Mouse (Mus musculus) ES-E14 (cell line): ENCODE results near the gene Slc9a9. TPM values are rescaled to one million over a fixed set of nuclear protein-coding genes. Genes with fewer than 3 reads are reported as not detected.

Source experiments
- DNase-seq: peaks from one replicate; pipeline ENCODE4 v3.0.0-alpha.2; 2013; ENCODE audit warnings: low read depth, low spot score
- H3K27ac ChIP-seq: 2 replicates; pipeline ENCODE4 v1.5.1; 2012; ENCODE audit warnings: low read depth, mild to moderate bottlenecking, low read length, moderate library complexity, mixed read lengths; ENCODE audit not compliant: poor library complexity, insufficient read depth, severe bottlenecking
- H3K36me3 ChIP-seq: 2 replicates; pipeline ENCODE4 v1.6.1; 2012; ENCODE audit warnings: mild to moderate bottlenecking, low read length, moderate library complexity, mixed read lengths; ENCODE audit not compliant: control insufficient read depth, poor library complexity, insufficient read depth, severe bottlenecking
- H3K4me1 ChIP-seq, 2 experiments: fragments of 150-350 bp in 1 of 2; sonication (generic) in 1 of 2; 2 replicates each; pipeline ENCODE4 v1.6.1; 2012; ENCODE audit warnings: low read length in 2 of 2, mild to moderate bottlenecking in 1 of 2, mixed read lengths in 1 of 2; ENCODE audit not compliant: control insufficient read depth in 2 of 2, insufficient read depth in 2 of 2, poor library complexity in 1 of 2
- H3K4me3 ChIP-seq, 2 experiments: fragments of 150-350 bp in 1 of 2; sonication (generic) in 1 of 2; 2 replicates each; pipeline ENCODE4 v1.5.1; 2012; ENCODE audit warnings: low read length in 2 of 2, low read depth in 1 of 2, mild to moderate bottlenecking in 1 of 2, mixed read lengths in 1 of 2; ENCODE audit not compliant: insufficient read depth in 1 of 2, poor library complexity in 1 of 2, severe bottlenecking in 1 of 2
- H3K9ac ChIP-seq: 2 replicates; pipeline ENCODE4 v1.6.1; 2012; ENCODE audit warnings: low read depth, mild to moderate bottlenecking, low read length, mixed read lengths; ENCODE audit not compliant: poor library complexity, insufficient read depth, severe bottlenecking
- H3K9me3 ChIP-seq: fragments of 150-350 bp; sonication (generic); 2 replicates; pipeline ENCODE4 v1.6.1; 2012; ENCODE audit warnings: low read depth, mild to moderate bottlenecking, low read length; ENCODE audit not compliant: control insufficient read depth, insufficient read depth
- CHD2 ChIP-seq: IDR thresholded peaks from 2 replicates; pipeline ENCODE4 v1.6.1; 2014; ENCODE audit warnings: mild to moderate bottlenecking, low read depth, low read length, inconsistent platforms
- HCFC1 ChIP-seq: IDR thresholded peaks from 2 replicates; pipeline ENCODE4 v1.6.1; 2012; ENCODE audit warnings: low read length, inconsistent platforms, borderline replicate concordance; ENCODE audit not compliant: insufficient read depth
- MAFK ChIP-seq: IDR thresholded peaks from 2 replicates; pipeline ENCODE4 v1.6.1; 2014; ENCODE audit warnings: mild to moderate bottlenecking, low read depth, low read length, inconsistent platforms; ENCODE audit not compliant: insufficient read depth
- ZC3H11A ChIP-seq: IDR thresholded peaks from 2 replicates; pipeline ENCODE4 v1.6.1; 2012; ENCODE audit warnings: low read depth, mild to moderate bottlenecking, inconsistent platforms, low read length, borderline replicate concordance
- ZNF384 ChIP-seq: IDR thresholded peaks from 2 replicates; pipeline ENCODE4 v1.6.1; 2012; ENCODE audit warnings: low read depth, low read length, inconsistent platforms
- in situ Hi-C, 2 experiments: fragments of 600-800 bp; cut with MboI; formaldehyde crosslinking; loops; one replicate each; pipeline ENCODE4 v1.15.1; 2025; ENCODE audit warnings: low sequenced_read_pairs in 2 of 2, inconsistent platforms in 1 of 2; ENCODE audit not compliant: unreplicated experiment in 2 of 2
- total RNA-seq: library from RNA; depleted of rRNA; stranded (reverse); fragments of 300-350 nt; gene quantifications from 2 replicates; pipeline ENCODE4 v1.2.3, GENCODE M21; 2012

Slc9a9 gene
- total RNA-seq, 1 experiment = 0.13 TPM

GRCm38 (mm10) chr9:94833836-94834235, 164.1 kb downstream of the Slc9a9 start:
- H3K9ac ChIP-seq = no peak overlapping the region
- TF ChIP-seq ZNF384 = no peak
- no peak for TF ChIP-seq MAFK
- TF ChIP-seq CHD2 = no peak
- no peak for TF ChIP-seq ZC3H11A
- no peak for TF ChIP-seq HCFC1

GRCm38 (mm10) chr9:94837384-94837783, 167.7 kb downstream of the Slc9a9 start:
- Histone ChIP-seq H3K9ac (no peak overlapping the region), H3K4me3 (no peak overlapping the region), H3K36me3 (no peaks in the 10 kb centered on the region), H3K27ac (no peak overlapping the region), H3K4me1 (no peaks in the 10 kb centered on the region), H3K9me3 (no peaks in the 10 kb centered on the region)
- TF ChIP-seq HCFC1 (no peak), ZNF384 (no peak), MAFK (no peak), CHD2 (no peak), ZC3H11A (no peak)
- DNase-seq = no peak
- in situ Hi-C loops = no loop called here

More at GRCm38 (mm10) chr9:94833836-94834235, 164.1 kb downstream of the Slc9a9 start:
- no peaks in the 10 kb centered on the region for H3K4me1 ChIP-seq
- H3K36me3 ChIP-seq = no peaks in the 10 kb centered on the region
- no peak overlapping the region for H3K27ac ChIP-seq
- no peaks in the 10 kb centered on the region for H3K9me3 ChIP-seq
- no peak for DNase-seq
- in situ Hi-C loops = no loop called here
- no peak overlapping the region for H3K4me3 ChIP-seq

GRCm38 (mm10) chr9:94838479-94839031, 168.8 kb downstream of the Slc9a9 start:
- Histone ChIP-seq H3K4me3 (no peak overlapping the region), H3K4me1 (no peaks in the 10 kb centered on the region), H3K27ac (no peak overlapping the region), H3K36me3 (no peaks in the 10 kb centered on the region), H3K9me3 (no peaks in the 10 kb centered on the region), H3K9ac (no peak overlapping the region)
- DNase-seq = no peak
- in situ Hi-C loops = no loop called here
- TF ChIP-seq ZNF384 = no peak
- no peak for TF ChIP-seq MAFK
- no peak for TF ChIP-seq CHD2
- no peak for TF ChIP-seq ZC3H11A
- TF ChIP-seq HCFC1 = no peak

- H3K9me3 ChIP-seq = no peaks in the 10 kb centered on the region
- H3K4me1 ChIP-seq = no peaks in the 10 kb centered on the region
- in situ Hi-C loops = no loop called here
- H3K36me3 ChIP-seq = no peaks in the 10 kb centered on the region
- TF ChIP-seq ZC3H11A (no peak), ZNF384 (no peak), MAFK (no peak), HCFC1 (no peak), CHD2 (no peak)
- DNase-seq = no peak
- no peak overlapping the region for H3K9ac ChIP-seq
- H3K4me3 ChIP-seq = no peak overlapping the region
- no peak overlapping the region for H3K27ac ChIP-seq
These were observed 169.5 kb downstream of the Slc9a9 start for GRCm38 (mm10) chr9:94839204-94839603.

- no peak for DNase-seq
- TF ChIP-seq CHD2 (no peak), HCFC1 (no peak), ZC3H11A (no peak), MAFK (no peak), ZNF384 (no peak)
- in situ Hi-C loops = no loop called here
These were observed 170.7 kb downstream of the Slc9a9 start for GRCm38 (mm10) chr9:94840398-94840797.

More at GRCm38 (mm10) chr9:94840398-94840797, 170.7 kb downstream of the Slc9a9 start:
- no peaks in the 10 kb centered on the region for H3K36me3 ChIP-seq
- H3K4me3 ChIP-seq = no peak overlapping the region
- H3K9me3 ChIP-seq = no peaks in the 10 kb centered on the region
- H3K4me1 ChIP-seq = no peaks in the 10 kb centered on the region
- H3K9ac ChIP-seq = no peak overlapping the region
- H3K27ac ChIP-seq = no peak overlapping the region
